Mouse (Mus musculus) kidney, adult 8-10 months (tissue): ENCODE results near the gene Pcmt1.
"Not testable (repeated sequence)": the region's sequence is repeated elsewhere in the genome, so short reads cannot be mapped to it uniquely, and the experiment has no call there.

Source experiments
- DNase-seq, 2 experiments: peaks; one replicate each; pipeline ENCODE4 v3.0.0; 2022

The Pcmt1 gene

GRCm38 (mm10) chr10:7640366-7640765 is 40.6 kb downstream of the Pcmt1 start:
- no peak for DNase-seq

GRCm38 (mm10) chr10:7630951-7631720 is 49.8 kb downstream of the Pcmt1 start:
- no peak for DNase-seq

- no peak for DNase-seq
Observed at GRCm38 (mm10) chr10:7630286-7630685, 50.6 kb downstream of the Pcmt1 start.

- DNase-seq: no peak
Observed at GRCm38 (mm10) chr10:7629092-7629491, 51.8 kb downstream of the Pcmt1 start.

- DNase-seq: no peak
Observed at GRCm38 (mm10) chr10:7623861-7624518, 56.9 kb downstream of the Pcmt1 start.

- no peak for DNase-seq
Observed at GRCm38 (mm10) chr10:7622378-7622777, 58.6 kb downstream of the Pcmt1 start.

DNA sequence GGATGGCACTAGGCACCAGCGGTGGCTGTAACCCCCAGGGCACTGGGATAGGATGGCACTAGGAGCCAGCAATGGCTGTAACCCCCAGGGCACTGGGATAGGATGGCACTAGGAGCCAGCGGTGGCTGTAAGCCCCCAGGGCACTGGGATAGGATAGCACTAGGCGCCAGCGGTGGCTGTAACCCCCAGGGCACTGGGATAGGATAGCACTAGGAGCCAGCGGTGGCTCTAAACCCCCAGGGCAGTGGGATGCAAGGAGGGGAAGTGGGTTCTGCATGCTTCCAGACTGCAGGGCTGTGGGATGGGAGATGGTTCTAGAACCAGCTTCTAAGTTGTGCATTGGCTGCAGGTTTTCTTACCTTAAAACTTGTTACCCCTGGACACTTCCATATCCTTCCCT is 60.2 kb downstream of the Pcmt1 start:
- no peak for DNase-seq

GRCm38 (mm10) chr10:7619821-7620241 is 61.1 kb downstream of the Pcmt1 start:
- DNase-seq: no peak

- DNase-seq: not testable (repeated sequence)
Observed at GRCm38 (mm10) chr10:7617556-7617955, 63.4 kb downstream of the Pcmt1 start.

GRCm38 (mm10) chr10:7617146-7617545 is 63.8 kb downstream of the Pcmt1 start:
- not testable (repeated sequence) for DNase-seq

DNA sequence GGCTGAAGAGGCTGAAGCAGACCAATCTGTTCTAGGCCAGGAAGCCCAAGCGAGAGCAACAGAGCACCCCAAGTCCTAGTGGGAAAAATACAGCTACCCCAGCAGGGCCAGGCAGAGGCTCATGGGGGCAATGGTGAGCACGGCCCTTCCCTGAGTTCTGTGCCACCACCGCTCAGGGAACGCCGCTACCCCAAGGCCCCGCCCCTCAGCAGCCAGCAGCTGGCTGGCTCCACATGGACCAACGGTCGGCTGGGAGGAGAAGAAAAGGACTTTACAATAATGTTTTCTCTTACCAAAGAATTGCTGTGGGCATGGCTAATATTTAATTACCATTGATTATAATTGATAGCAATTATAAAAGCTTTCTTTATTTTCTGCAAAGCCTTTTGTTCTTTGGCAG is 66.1 kb downstream of the Pcmt1 start:
- DNase-seq: no peak

- not testable (repeated sequence) for DNase-seq
Observed at GRCm38 (mm10) chr10:7612210-7612609, 68.7 kb downstream of the Pcmt1 start.

DNA sequence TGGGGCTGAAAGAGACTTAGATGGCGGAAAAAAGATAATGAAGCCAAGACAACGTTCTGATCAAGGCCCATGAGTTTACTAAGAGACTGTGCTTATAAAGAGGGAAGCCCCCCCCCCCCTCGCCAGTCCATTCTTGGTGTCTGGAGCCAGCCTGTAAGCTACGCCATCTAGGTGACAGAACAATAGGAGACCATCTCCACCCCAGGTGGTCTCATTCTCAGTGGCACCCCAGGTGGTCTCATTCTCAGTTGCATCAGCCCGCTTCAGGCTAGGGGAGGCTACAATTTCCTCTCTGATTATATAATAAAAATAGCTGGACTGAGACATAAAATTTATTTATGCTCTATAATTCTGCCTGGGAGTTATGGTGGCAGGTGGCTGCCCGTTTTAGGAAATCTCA is 69.3 kb downstream of the Pcmt1 start:
- DNase-seq: no peak

DNA sequence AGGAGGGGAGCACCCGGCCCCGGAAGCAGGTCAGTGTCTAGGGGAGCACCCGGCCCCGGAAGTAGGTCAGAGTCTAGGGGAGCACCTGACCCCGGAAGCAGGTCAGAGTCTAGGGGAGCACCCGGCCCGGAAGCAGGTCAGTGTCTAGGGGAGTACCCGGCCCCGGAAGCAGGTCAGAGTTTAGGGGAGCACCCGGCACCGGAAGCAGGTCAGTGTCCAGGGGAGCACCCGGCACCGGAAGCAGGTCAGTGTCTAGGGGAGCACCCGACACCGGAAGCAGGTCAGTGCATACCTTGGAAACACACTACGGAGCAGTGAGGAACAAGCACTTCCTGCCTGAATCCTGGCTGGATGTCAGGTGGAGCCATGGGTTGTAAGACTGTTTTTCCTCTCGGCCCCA is 72.3 kb downstream of the Pcmt1 start:
- DNase-seq: no peak

DNA sequence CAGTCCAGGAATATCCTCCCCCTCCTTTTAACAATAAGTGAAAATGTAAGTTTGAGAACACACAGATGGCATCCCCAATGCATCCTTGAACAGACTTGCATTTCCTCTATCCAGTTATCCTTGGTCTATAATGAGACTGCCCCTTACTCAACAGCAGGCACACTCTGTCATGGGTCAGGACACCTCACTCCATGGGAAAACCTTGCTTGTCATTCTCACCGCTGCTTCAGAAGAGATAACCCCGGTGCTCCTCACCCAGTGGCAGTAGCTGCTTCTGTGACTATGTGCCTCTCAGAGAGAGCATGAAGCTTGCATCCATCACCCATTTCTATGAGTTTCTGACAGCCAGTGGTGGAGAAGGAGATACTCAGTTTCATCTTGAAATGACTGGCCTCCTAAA is 74.5 kb downstream of the Pcmt1 start:
- DNase-seq: no peak

GRCm38 (mm10) chr10:7605168-7605567 is 75.8 kb downstream of the Pcmt1 start:
- no peak for DNase-seq

DNA sequence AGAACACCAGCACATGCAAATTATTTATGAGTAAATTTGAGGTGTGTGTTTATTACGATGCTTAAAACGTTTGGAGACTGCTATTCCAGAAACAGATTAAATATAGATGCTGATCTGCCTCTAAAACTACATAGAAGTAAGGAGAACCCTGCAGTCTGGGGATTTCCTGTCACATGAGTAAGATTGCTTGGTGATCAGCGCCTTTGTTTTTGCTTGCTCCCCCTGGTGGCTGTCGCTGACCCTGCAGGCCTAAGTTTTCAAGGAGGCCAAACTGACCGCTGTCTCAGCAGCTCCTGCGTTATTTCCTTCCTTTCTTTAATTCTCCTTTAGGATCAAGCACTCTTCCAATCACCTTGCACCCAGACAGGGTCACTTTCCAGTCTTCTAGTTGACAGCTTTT is 80.3 kb downstream of the Pcmt1 start:
- peak; percentile 46 to 83 for DNase-seq

DNA sequence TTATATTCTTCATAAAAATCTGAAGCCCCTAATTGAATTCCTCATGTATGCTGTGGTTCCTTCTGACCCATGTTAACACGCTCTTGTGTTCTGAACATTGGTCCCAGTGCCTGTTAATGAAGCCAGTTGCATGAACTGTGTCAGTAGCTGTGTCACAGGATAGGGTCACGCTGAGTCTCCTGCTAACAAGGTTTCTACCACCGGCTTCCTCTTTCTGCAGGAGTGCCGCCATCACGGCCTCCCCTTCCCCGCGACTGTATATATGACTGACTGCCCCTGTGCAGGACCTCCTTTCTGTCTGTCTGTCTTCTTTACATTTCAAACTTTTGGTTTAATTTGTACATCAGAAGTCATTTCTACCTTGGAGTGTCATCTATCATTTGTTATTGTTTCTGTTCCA is 82.8 kb downstream of the Pcmt1 start:
- DNase-seq: no peak

- no peak for DNase-seq
Observed at GRCm38 (mm10) chr10:7596251-7596650, 84.7 kb downstream of the Pcmt1 start.

- DNase-seq: no peak
Observed at GRCm38 (mm10) chr10:7594797-7595196, 86.1 kb downstream of the Pcmt1 start.

GRCm38 (mm10) chr10:7590792-7591191 is 90.1 kb downstream of the Pcmt1 start:
- DNase-seq: no peak

DNA sequence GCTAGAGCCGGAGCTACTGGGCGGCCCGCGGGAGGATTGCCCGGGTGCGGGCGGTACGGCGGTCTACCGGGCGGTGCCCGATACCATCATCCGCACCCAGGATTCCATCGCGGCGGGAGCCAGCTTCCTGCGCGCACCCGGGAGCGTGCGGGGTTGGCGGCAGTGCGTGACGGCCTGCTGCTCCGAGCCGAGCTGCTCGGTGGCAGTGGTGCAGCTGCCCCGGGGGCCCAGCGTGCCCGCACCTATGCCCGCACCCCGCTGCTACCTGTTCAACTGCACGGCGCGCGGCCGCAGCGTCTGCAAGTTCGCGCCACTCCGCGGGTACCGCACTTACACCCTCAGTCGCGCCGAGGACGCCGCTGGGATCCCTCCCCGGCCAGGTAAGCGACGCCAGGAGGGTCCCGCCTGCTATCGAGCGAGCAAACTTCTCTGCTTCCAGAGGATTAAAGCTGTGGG is 90.7 kb downstream of the Pcmt1 start:
- DNase-seq: no peak

- DNase-seq: peak; percentile 86 to 91
Observed at GRCm38 (mm10) chr10:7589592-7590233, 91.2 kb downstream of the Pcmt1 start, which contains the start of gene Lrp11. Gene Lrp11 (plus strand): TSS chr10:7589800.

GRCm38 (mm10) chr10:7586771-7587170 is 94.2 kb downstream of the Pcmt1 start:
- DNase-seq: no peak
